Mouse (Mus musculus): ENCODE measurements around the gene Tm9sf1. TPM values are rescaled to one million over a fixed set of nuclear protein-coding genes. Genes with fewer than 3 reads are reported as not detected.

Gene Tm9sf1
- 63.0 and 65.0 TPM in 2 replicates for polyA plus RNA-seq (2015; fragmentation: Nextera tagmentation; extraction: Ambion mirVana)

- WGBS: under 1% methylated on average over 86 of the region's 89 CpGs
- no peaks in the 10 kb centered on the region for H3K9me3 ChIP-seq
- peak; percentile 92 for ATAC-seq (replicated peaks)
- H3K4me2 ChIP-seq: peak within 1 kb of the TSS; percentile 70
- H3K9ac ChIP-seq: peak within 1 kb of the TSS; percentile 85
- H3K27ac ChIP-seq: peak within 1 kb of the TSS; percentile 96
- peak within 1 kb of the TSS; percentile 87 for H3K4me3 ChIP-seq
- H3K4me1 ChIP-seq: peaks cover 23% of the 10 kb centered on the region
- peaks cover 22% of the 10 kb centered on the region for H3K36me3 ChIP-seq (replicated peaks)
- H3K27me3 ChIP-seq (replicated peaks): no peaks in the 10 kb centered on the region
Observed at GRCm38 (mm10) chr14:55643060-55643907, at the start of gene Tm9sf1. Gene Tm9sf1 (minus strand): TSS chr14:55643806.

GRCm38 (mm10) chr14:55689433-55689832, 45.8 kb upstream of the Tm9sf1 start:
- no peak overlapping the region for H3K4me3 ChIP-seq
- no peaks in the 10 kb centered on the region for H3K27me3 ChIP-seq (replicated peaks)
- ATAC-seq (replicated peaks): no peak
- no peak overlapping the region for H3K9ac ChIP-seq
- H3K4me1 ChIP-seq: no peaks in the 10 kb centered on the region
- 84% methylated on average over 10 of the region's 10 CpGs for WGBS
- H3K27ac ChIP-seq: no peak overlapping the region
- no peak overlapping the region for H3K4me2 ChIP-seq
- H3K9me3 ChIP-seq: no peaks in the 10 kb centered on the region
- no peaks in the 10 kb centered on the region for H3K36me3 ChIP-seq (replicated peaks)

GRCm38 (mm10) chr14:55682118-55682493, 38.5 kb upstream of the Tm9sf1 start:
- Histone ChIP-seq H3K9me3 (no peaks in the 10 kb centered on the region), H3K4me2 (peak overlapping the region; percentile 98), H3K27ac (peak overlapping the region; percentile 75), H3K36me3 (replicated peaks) (peaks cover 9% of the 10 kb centered on the region; the same call in 1 of the 2 replicates), H3K4me1 (peaks cover 15% of the 10 kb centered on the region), H3K27me3 (replicated peaks) (no peaks in the 10 kb centered on the region), H3K4me3 (peak overlapping the region; percentile 85), H3K9ac (peak overlapping the region; percentile 66)
- WGBS: 16% methylated on average over 3 of the region's 3 CpGs
- peak; percentile 46; the same call in 1 of the 2 replicates for ATAC-seq (replicated peaks)

GRCm38 (mm10) chr14:55681160-55682117, 37.8 kb upstream of the Tm9sf1 start, which contains the start of gene Tinf2:
Gene Tinf2 (minus strand): TSS chr14:55681820.
- Histone ChIP-seq H3K9me3 (no peaks in the 10 kb centered on the region), H3K4me2 (peak within 1 kb of the TSS; percentile 98), H3K4me1 (peaks cover 15% of the 10 kb centered on the region), H3K4me3 (peak within 1 kb of the TSS; percentile 85), H3K27me3 (replicated peaks) (no peaks in the 10 kb centered on the region), H3K9ac (peak within 1 kb of the TSS; percentile 66), H3K36me3 (replicated peaks) (peaks cover 9% of the 10 kb centered on the region; the same call in 1 of the 2 replicates), H3K27ac (peak within 1 kb of the TSS; percentile 75)
- ATAC-seq (replicated peaks): peak; percentile 99
- under 1% methylated on average over 66 of the region's 66 CpGs for WGBS

GRCm38 (mm10) chr14:55677615-55678014, 34.0 kb upstream of the Tm9sf1 start:
- Histone ChIP-seq H3K4me2 (no peak overlapping the region), H3K36me3 (replicated peaks) (peaks cover 12% of the 10 kb centered on the region; the same call in 1 of the 2 replicates), H3K4me1 (peaks cover 19% of the 10 kb centered on the region), H3K9ac (no peak overlapping the region), H3K4me3 (no peak overlapping the region), H3K9me3 (no peaks in the 10 kb centered on the region), H3K27ac (no peak overlapping the region), H3K27me3 (replicated peaks) (no peaks in the 10 kb centered on the region)
- WGBS: 87% methylated on average over 4 of the region's 4 CpGs
- no peak for ATAC-seq (replicated peaks)

GRCm38 (mm10) chr14:55672741-55673060, 29.1 kb upstream of the Tm9sf1 start:
- WGBS: 83% methylated on average over 7 of the region's 7 CpGs
- H3K9ac ChIP-seq: peak overlapping the region; percentile 12; the same call in 1 of the 2 replicates
- H3K4me1 ChIP-seq: peaks cover 23% of the 10 kb centered on the region
- peak overlapping the region; percentile 89 for H3K27ac ChIP-seq
- H3K4me3 ChIP-seq: peak overlapping the region; percentile 73
- peak overlapping the region; percentile 80 for H3K4me2 ChIP-seq
- no peak for ATAC-seq (replicated peaks)
- H3K36me3 ChIP-seq (replicated peaks): peaks cover 3% of the 10 kb centered on the region; the same call in 1 of the 2 replicates
- H3K9me3 ChIP-seq: no peaks in the 10 kb centered on the region
- no peaks in the 10 kb centered on the region for H3K27me3 ChIP-seq (replicated peaks)

GRCm38 (mm10) chr14:55671833-55672740, 28.5 kb upstream of the Tm9sf1 start, which contains the start of the genes Gmpr2 and Nedd8:
Gene Gmpr2 (plus strand): TSS chr14:55671941.
Gene Nedd8 (minus strand): TSS chr14:55672124.
- H3K27me3 ChIP-seq (replicated peaks): no peaks in the 10 kb centered on the region
- ATAC-seq (replicated peaks): peak; percentile 98
- peak within 1 kb of the TSS; percentile 73 for H3K4me3 ChIP-seq
- peaks cover 23% of the 10 kb centered on the region for H3K4me1 ChIP-seq
- peak within 1 kb of the TSS; percentile 80 for H3K4me2 ChIP-seq
- under 1% methylated on average over 38 of the region's 38 CpGs for WGBS
- peak within 1 kb of the TSS; percentile 89 for H3K27ac ChIP-seq
- H3K36me3 ChIP-seq (replicated peaks): peaks cover 3% of the 10 kb centered on the region; the same call in 1 of the 2 replicates
- no peaks in the 10 kb centered on the region for H3K9me3 ChIP-seq
- peak within 1 kb of the TSS; percentile 75 for H3K9ac ChIP-seq

GRCm38 (mm10) chr14:55671486-55671832, 27.9 kb upstream of the Tm9sf1 start:
- Histone ChIP-seq H3K9ac (peak overlapping the region; percentile 75), H3K4me3 (peak overlapping the region; percentile 73), H3K36me3 (replicated peaks) (peaks cover 3% of the 10 kb centered on the region; the same call in 1 of the 2 replicates), H3K27ac (peak overlapping the region; percentile 89), H3K4me1 (peaks cover 23% of the 10 kb centered on the region), H3K4me2 (peak overlapping the region; percentile 80), H3K9me3 (no peaks in the 10 kb centered on the region), H3K27me3 (replicated peaks) (no peaks in the 10 kb centered on the region)
- under 1% methylated on average over 12 of the region's 12 CpGs for WGBS
- ATAC-seq (replicated peaks): peak; percentile 79

- WGBS: 34% methylated on average over 2 of the region's 2 CpGs
- Histone ChIP-seq H3K4me2 (peak overlapping the region; percentile 69), H3K9me3 (no peaks in the 10 kb centered on the region), H3K9ac (no peak overlapping the region), H3K36me3 (replicated peaks) (peaks cover 7% of the 10 kb centered on the region; the same call in 1 of the 2 replicates), H3K4me1 (peaks cover 16% of the 10 kb centered on the region), H3K27me3 (replicated peaks) (no peaks in the 10 kb centered on the region), H3K4me3 (peak overlapping the region; percentile 76), H3K27ac (peak overlapping the region; percentile 85; the same call in 1 of the 2 replicates)
- peak; percentile 48 for ATAC-seq (replicated peaks)
Observed at GRCm38 (mm10) chr14:55660636-55661035, 17.0 kb upstream of the Tm9sf1 start.

GRCm38 (mm10) chr14:55659960-55660573, 16.5 kb upstream of the Tm9sf1 start, which contains the start of gene Mdp1:
Gene Mdp1 (minus strand): TSS chr14:55660508.
- Histone ChIP-seq H3K27ac (peak within 1 kb of the TSS; percentile 85), H3K9me3 (no peaks in the 10 kb centered on the region), H3K36me3 (replicated peaks) (peaks cover 7% of the 10 kb centered on the region; the same call in 1 of the 2 replicates), H3K9ac (peak within 1 kb of the TSS; percentile 72), H3K27me3 (replicated peaks) (no peaks in the 10 kb centered on the region), H3K4me3 (peak within 1 kb of the TSS; percentile 76), H3K4me1 (peaks cover 16% of the 10 kb centered on the region), H3K4me2 (peak within 1 kb of the TSS; percentile 69)
- WGBS: under 1% methylated on average over 39 of the region's 39 CpGs
- ATAC-seq (replicated peaks): peak; percentile 95
